1 mouse cellular context compared by ENCODE assay signal in the genomic region with DNA sequence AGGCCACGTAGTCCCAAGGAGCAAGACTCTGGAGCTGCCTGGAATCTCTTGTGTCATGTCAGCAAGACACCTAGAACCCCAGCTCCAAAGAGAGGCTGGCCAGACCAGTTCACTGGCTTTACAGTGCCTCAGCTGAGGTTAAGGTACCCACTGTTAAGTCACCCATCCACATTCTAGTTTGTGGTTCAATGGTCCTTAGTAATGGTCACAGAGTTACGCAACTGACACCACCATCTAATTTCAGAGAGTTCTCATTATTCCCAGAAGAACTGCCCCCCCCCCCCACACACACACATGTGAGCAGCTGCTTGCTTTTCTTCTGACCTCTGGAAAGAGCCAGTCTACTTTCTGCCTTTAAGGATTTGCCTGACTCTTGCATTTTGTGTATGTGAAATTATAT.
TF ChIP-seq lines count a peak whose summit lies in the region.

No protein-coding gene starts in this region.

TF ChIP-seq in MEL, 35 proteins besides CTCF, POLR2A, EP300 and RAD21:
- TF ChIP-seq ZC3H11A (IDR thresholded peaks at IDR 0.05; ENCODE audit: low read depth, low read length): no peak
- no peak for TF ChIP-seq POLR2AphosphoS2 (IDR thresholded peaks at IDR 0.05; ENCODE audit: low read length)
- no peak for TF ChIP-seq USF1 (IDR thresholded peaks at IDR 0.05; ENCODE audit: low read depth, low read length)
- no peak for TF ChIP-seq BHLHE40 (IDR thresholded peaks at IDR 0.05; ENCODE audit: borderline replicate concordance, low read depth, low read length)
- no peak for TF ChIP-seq UBTF (IDR thresholded peaks at IDR 0.05; ENCODE audit: borderline replicate concordance, insufficient read depth, low read depth, low read length)
- no peak for TF ChIP-seq NRF1 (IDR thresholded peaks at IDR 0.05; ENCODE audit: insufficient read depth, low read depth, low read length, poor library complexity, severe bottlenecking)
- no peak for TF ChIP-seq TAL1 (IDR thresholded peaks at IDR 0.05; ENCODE audit: low read length)
- TF ChIP-seq MAX (IDR thresholded peaks at IDR 0.05; ENCODE audit: low read length): no peak
- no peak for TF ChIP-seq JUND (IDR thresholded peaks at IDR 0.05; ENCODE audit: low read depth, low read length)
- TF ChIP-seq ZKSCAN1 (IDR thresholded peaks at IDR 0.05; ENCODE audit: low read depth, low read length): no peak
- TF ChIP-seq CHD2 (IDR thresholded peaks at IDR 0.05; ENCODE audit: low read length): no peak
- no peak for TF ChIP-seq TCF12 (IDR thresholded peaks at IDR 0.05; ENCODE audit: low read depth, low read length)
- TF ChIP-seq MYC (IDR thresholded peaks at IDR 0.05; ENCODE audit: low read depth, low read length): no peak
